16 mouse cellular contexts compared by ENCODE assay signal in genomic region chr2:57565258-57565657, GRCm38 (mm10).
DNase-seq lines count a peak whose midpoint lies in the region; ATAC-seq lines count a peak whose summit lies in the region.
"Had no signal": no experiment of that assay in that cellular context is flagged by ENCODE, and none has a peak within 500 bp of the region (broad histone marks: within the 10 kb centered on the region; RNA-seq: fewer than 3 reads in every experiment).

No protein-coding gene starts in this region.

- H3K9me3 ChIP-seq in forebrain, embryonic 16.5 days (ENCODE audit: control insufficient read depth, low read length), result no peaks in the 10 kb centered on the region
- H3K9me3 ChIP-seq: embryonic facial prominence, embryonic 13.5 days; lung, embryonic 15.5 days had no signal

- no peaks in the 10 kb centered on the region for H3K36me3 ChIP-seq in forebrain, embryonic 16.5 days (ENCODE audit: control insufficient read depth, insufficient read depth)
- H3K36me3 ChIP-seq: embryonic facial prominence, embryonic 13.5 days; lung, embryonic 15.5 days had no signal

- DNase-seq in frontal cortex, postnatal 14 days (ENCODE audit: low spot score in 2 of 2), result peak; percentile 8 to 9
- peak; percentile 9 to 13 for DNase-seq in layer of hippocampus, postnatal 36 days
- peak; percentile 61 to 78 for DNase-seq in right cerebral cortex, postnatal 10 days (ENCODE audit: low spot score in 2 of 2)
- DNase-seq in cerebellum, adult 11 months, result no peak
- DNase-seq in heart, postnatal 4 days, result no peak
- no peak for DNase-seq in neural tube, embryonic 10.5 days (ENCODE audit: extremely low spot score, low spot score)
- DNase-seq in adrenal gland, postnatal 10 days, result no peak
- DNase-seq: cerebellum, postnatal 36 days; heart, postnatal 14 days; kidney, adult 2 months had no signal

- no peak overlapping the region for H3K4me3 ChIP-seq in forebrain, embryonic 16.5 days (replicated peaks; ENCODE audit: low read length)
- H3K4me3 ChIP-seq: embryonic facial prominence, embryonic 13.5 days; lung, embryonic 15.5 days; megakaryocyte, embryonic 14.5 days had no signal

- no peak overlapping the region for H3K9ac ChIP-seq in forebrain, embryonic 16.5 days (replicated peaks; ENCODE audit: low read depth, low read length)
- H3K9ac ChIP-seq: embryonic facial prominence, embryonic 13.5 days; lung, embryonic 15.5 days had no signal

- peak; percentile 78 for ATAC-seq in forebrain, embryonic 16.5 days
- ATAC-seq: hindbrain, postnatal 0 days had no signal

- H3K4me2 ChIP-seq in forebrain, embryonic 16.5 days (ENCODE audit: low read length), result no peak overlapping the region
- H3K4me2 ChIP-seq: embryonic facial prominence, embryonic 13.5 days; lung, embryonic 15.5 days had no signal

- WGBS in forebrain, embryonic 16.5 days, result 80% methylated on average over 4 of the region's 4 CpGs

- H3K27me3 ChIP-seq in forebrain, embryonic 16.5 days (replicated peaks; ENCODE audit: control insufficient read depth, insufficient read depth, low read length), result no peaks in the 10 kb centered on the region
- H3K27me3 ChIP-seq: CH12.LX; embryonic facial prominence, embryonic 13.5 days; lung, embryonic 15.5 days; megakaryocyte, embryonic 14.5 days had no signal

- no peak overlapping the region for H3K27ac ChIP-seq in forebrain, embryonic 16.5 days (ENCODE audit: low read length)
- H3K27ac ChIP-seq: embryonic facial prominence, embryonic 13.5 days; hindbrain, postnatal 0 days; lung, embryonic 15.5 days had no signal

- H3K4me1 ChIP-seq in forebrain, embryonic 16.5 days (replicated peaks; ENCODE audit: control insufficient read depth, insufficient read depth, low read length), result no peaks in the 10 kb centered on the region
- H3K4me1 ChIP-seq: embryonic facial prominence, embryonic 13.5 days; lung, embryonic 15.5 days; megakaryocyte, embryonic 14.5 days had no signal

Comparison
In these comparisons a context has a peak if more than half of its experiments do, and no peak if none do; other contexts are left out.
1. DNase-seq: peak in frontal cortex, postnatal 14 days (2 of 2), layer of hippocampus, postnatal 36 days (2 of 2) and right cerebral cortex, postnatal 10 days (2 of 2); none in cerebellum, adult 11 months (single experiment), heart, postnatal 4 days (single experiment), neural tube, embryonic 10.5 days (single experiment) and adrenal gland, postnatal 10 days (single experiment).